Mouse (Mus musculus) T-helper 17 cell (primary cell): Measurements from ENCODE around the gene Me1.

ENCODE experiments used
- in situ Hi-C, 2 experiments: fragments of 300-600 bp; cut with MboI, MseI; formaldehyde crosslinking; loops; 1 replicate in 1 of 2; 2 replicates in 1 of 2; pipeline ENCODE4 v1.15.1; 2025; ENCODE audit warnings: high pct_unique_total_duplicates in 2 of 2

Me1 gene

DNA sequence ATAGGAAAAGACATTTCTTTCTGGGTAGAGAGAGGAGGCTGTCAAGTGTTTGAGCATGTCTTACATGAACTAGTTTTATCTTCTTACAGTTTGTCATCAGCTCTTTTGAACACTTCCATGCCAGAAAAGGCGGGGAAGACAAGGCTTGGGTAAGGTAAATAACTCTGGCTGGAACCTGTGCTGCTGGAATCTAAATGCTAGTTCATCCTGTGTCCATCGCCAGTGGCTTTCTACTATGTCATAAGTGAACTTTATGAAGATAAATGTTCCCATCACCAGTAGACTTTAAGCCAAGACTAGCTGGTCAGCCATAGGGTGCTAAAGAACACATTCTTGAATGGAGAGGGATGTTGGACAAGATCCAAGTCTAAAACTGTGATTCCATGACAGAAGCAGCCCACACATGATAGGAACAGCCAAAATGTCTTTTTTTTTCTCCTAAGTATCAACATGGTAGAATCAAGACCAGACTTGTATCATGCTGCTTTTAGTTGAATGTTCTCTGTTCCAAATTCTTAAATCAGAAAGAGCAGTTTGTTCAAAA is 14.4 kb upstream of the Me1 start:
- in situ Hi-C loops = no loop called here

DNA sequence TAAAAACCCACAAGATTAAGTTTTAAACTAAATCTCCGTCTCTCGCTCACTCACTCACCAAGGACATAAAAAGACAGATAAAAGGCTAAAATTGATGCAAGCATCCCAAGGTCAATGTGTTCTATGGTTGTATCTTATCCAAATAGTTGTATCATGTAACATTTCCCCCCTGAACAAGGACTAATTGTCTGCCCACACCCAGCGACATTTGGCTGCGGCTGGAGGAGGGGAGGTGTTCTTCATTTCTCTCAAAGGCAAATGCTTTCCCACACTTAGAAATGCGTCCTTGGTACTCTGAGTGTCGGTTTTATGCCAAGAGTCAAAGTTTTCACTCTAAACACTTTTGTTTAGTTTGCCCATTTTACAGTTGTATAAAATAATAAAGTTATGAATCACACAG is 13.2 kb upstream of the Me1 start:
- in situ Hi-C loops = no loop called here

DNA sequence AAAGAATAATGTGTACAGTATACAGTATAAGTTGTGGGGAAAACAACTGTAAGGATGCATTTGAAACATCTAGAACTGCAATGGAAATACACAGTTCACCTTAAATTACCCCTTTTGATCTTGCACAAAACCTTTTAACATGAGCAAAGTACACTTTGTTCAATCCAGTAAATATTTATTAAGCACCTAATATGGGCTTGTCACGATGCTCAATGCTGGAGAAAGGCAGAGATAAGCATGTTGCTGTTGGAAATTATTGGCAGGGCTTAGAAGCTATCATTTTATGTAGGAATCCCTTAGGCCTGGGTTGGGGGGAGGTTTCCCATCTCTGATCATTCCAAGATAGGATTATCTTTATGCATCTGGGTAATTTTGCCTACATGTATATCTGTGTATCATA is 11.7 kb upstream of the Me1 start:
- in situ Hi-C loops = no loop called here

DNA sequence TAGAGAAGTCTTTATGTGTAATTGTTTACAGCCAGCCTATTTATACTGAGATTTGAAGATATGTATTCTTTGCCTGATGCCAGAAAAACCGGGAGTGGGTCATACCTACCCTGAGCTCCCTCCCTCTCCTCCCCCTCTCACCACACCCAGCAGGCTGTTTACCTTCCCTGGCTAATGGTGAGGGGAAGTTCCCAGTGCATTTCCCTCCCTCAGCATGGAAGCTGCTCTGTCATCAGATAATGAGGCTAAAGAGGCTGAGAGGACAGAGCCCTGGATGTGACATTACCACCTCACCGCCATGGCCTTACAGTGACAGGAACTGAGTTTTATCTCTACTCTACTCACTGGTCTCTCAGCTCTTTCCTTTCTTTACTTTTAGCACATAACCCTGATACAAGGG is 6.1 kb upstream of the Me1 start:
- in situ Hi-C loops = no loop called here

DNA sequence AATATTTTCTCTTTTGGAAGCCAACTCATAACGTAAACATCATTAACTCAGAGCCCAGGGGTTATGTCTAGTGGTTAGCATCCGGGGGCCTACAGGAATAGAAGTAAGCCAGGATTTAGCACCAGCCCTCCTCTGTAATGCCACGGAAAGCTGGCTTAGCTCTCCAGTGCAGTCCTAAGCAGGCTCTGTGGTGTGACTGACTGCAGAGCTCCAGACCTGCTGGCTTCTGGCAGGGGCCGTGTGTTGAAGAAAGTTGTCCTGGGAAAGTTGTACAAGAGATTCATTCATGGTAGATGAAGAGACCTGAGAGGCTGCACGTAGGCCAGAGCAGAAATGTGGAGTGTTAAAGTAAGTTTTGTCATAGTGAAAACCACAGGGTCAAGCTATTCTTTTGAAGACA is 5.5 kb upstream of the Me1 start:
- in situ Hi-C loops = no loop called here

DNA sequence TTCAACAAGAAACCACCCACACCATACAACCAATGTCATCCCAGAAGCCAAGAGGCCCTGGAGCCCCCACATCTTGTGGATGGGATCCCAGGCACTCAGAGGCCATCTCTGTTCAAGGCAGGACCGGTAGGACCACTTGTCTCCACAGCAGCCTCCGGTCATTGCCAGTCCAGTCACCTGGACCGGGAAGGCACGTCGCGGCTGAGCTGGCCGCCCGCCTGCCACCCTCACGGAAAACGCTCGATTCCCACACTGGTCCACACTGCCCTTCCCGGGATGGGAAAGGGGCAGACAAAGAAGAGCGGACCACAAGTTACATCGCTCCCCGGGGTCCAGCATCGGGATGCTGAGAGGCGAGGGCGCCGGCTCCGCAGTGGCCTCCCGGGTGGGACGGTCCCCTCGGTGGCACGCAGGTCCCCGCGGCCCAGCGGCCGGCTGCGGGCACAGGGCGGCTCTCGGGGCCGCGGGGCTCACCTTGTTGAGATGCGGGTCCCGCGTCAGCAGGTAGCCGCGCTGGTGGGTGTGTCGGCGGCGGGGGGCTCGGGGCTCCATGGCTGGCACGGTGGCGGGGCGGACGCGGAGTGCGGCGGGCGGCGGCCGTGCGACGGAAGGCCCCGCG is 445 bp downstream of the Me1 start:
- in situ Hi-C loops = no loop called here

DNA sequence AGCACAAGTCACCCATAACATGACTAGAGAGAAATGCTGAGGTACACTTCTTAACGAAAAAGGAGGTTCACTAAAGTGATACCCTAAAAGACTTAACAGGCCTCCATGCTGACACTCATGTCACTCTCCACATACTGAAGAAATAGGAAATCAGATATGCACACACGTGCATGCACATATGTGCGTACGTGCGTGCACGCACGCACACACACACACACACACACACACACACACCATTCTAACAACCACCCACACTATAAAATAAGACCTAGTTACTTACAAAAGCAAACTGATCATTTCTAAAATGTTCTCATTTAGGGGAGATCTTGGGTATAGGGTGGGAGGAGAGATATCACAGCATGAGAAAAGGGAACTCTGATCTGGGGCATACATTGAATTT is 1.1 kb downstream of the Me1 start:
- in situ Hi-C loops = no loop called here

DNA sequence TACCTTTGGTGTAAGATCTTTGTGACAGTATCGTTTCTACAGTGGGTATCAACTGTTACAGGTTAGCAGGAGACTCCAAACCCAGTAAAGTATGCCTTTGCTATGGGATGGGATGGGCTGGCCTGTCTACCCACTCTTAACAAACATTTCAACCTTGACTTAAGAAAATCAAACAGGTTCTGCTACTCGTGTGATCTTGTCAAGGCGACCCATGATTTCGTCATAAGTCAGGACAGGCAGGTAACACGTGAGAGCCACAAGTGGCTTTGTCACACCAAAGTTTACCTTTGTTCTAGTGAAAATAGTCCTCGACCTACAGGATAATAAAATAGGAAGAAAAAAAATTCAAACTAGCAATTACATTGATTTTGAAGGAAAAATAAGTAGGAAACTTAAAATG is 1.8 kb downstream of the Me1 start:
- in situ Hi-C loops = no loop called here

DNA sequence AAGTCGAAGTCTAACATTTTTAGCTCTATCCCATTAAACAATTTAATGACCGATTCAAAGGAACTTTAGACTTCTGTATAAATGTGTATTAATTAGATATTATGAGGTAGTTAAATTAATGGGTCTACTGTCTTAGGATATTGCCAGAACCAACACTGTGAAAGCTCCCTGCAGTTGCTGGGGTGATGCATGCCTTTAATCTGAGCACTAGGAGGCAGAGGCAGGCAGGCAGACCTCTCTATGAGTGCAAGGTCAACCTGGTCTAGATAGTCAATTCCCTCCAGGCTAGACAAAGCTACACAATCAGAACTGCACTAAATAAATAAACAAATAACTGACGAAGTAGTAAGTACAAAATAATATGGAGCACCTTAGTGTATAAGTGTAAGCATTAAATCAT is 3.1 kb downstream of the Me1 start:
- in situ Hi-C loops = no loop called here

DNA sequence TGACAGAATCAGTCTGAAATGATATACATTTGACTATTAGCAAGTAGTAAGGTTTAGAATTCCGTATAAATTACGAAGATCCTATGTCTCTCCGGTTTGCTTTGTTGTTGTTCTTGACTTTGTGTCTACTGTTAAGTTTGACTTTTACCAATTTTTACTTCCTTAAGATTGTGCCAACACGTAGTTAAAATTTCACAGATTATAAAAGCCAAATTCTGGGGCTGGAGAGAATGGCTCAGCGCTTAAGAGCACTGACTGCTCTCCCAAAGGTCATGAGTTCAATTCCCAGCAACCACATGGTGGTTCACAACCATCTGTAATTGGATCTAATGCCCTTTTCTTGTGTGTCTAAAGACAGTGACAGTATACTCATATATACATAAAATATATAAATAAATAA is 3.5 kb downstream of the Me1 start:
- in situ Hi-C loops = no loop called here

DNA sequence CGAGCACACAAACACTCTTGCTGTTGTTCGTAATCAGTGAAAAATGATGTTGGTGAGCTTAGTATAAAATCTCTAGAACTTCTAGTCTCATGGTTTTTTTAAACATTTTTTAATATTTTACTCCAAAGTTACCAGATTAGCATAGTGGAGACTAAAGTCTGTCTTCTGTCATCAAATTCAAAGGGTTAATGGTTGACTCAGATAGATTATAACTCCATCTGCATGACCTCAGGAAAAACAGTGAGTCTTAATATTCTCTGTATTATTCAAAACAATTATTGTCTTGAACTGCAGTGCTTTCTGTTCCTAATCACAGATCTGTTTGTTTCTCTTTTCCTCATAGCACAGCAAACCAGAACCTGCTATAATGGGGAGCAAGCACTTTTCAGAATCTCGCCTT is 4.7 kb downstream of the Me1 start:
- in situ Hi-C loops = no loop called here

DNA sequence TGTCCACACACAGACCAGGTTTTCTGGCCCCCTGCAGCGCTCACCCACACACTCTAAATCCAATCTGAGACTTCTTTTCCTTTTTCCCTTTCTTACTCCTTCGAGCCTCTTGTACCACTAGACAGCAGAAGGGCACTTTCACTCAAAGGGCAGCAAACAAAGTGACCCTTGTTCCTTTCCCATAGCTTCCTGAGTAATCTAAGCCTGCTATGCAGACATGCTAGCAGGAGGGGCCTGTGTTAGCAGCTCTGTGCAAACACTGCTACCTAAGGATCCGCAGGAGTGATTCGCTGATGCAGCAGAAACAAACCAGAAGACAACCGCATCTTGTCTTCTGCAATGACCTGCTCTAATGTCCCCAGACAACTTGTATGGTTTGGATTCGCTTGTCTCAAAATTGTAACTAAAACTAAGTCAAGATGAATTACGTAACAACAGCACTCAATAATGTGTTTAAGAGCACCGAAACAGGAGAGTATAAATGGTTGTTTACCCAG is 12.0 kb downstream of the Me1 start:
- in situ Hi-C loops = no loop called here

DNA sequence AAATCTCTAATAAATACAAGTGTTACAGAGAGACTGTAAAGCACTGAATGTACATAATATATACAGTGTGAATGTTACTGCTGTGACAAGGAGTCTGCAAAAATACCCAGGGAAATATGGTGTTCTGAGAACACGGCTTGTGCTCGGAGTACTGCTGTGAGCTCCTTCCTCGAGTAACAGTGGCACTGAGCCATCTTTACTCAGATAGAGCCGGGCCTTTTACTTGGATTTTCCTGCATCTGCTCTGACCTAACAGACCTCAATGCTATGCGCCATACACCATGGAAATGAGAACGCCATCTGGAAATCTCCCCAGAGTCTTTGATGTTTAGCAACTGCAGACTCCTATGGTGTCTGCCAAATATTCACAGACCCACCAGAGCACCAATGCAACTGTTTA is 12.9 kb downstream of the Me1 start:
- in situ Hi-C loops = no loop called here

DNA sequence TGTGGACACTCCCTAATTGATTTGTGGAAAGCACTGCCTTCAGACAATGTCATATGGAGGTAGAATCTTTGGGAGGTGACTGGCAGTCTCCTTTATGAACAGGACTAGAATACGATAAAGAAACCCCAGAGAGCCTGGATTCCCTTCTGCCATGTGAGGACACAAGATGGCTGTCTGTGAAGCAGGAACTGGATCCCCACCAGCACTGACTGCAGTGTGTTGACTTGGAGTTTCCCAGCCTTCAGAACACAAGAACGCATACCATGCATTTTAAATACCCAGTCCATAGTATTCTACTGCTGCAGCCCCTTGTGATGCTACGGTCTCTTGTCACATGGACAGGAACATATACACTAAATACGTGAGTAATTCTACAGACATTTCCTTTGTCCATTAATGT is 13.5 kb downstream of the Me1 start:
- in situ Hi-C loops = no loop called here

DNA sequence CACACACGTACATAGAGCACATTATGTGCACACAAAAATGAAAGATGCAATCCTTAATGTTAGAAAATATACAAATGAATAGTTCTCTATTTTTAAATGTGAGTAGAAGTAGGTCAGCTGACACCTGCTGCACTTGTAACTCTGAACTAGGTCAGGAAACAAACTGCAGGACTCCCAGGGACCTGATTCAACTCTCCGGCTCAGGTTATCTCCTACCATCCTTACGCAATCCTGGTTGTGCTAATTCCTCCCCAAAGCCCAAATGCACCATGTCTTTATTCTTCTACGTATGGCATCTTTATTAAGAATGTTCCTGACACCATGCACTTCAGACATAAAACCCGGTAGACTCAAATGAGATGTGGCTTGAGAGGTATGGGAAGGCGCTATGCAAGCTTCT is 15.3 kb downstream of the Me1 start:
- in situ Hi-C loops = no loop called here

DNA sequence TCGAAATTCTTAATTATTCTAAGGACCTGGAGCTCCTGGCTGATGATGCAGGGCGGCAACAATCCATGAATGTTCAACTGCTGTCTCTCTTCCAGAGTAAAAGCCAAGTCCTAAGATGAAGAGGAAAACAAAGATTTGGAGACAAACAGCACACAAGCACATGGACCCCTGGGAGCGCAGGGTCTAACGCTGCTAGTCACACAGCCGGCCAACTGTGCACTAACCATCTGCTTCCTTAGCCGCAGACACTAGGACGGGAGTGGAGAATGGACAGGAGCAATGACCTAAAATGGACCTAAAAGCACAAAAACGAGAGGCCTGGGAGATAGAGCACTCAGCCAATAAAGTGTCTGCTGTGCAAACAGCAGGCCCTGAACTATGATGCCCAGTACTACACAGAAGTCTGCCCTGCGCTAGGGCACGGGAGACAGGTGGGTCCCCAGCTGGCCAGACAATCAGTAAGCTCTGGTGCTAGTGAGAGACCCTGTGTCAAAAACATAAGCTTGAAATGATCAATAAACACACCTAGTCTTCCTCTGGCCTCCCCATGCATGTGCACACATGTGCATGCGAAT is 15.8 kb downstream of the Me1 start:
- in situ Hi-C loops = no loop called here

DNA sequence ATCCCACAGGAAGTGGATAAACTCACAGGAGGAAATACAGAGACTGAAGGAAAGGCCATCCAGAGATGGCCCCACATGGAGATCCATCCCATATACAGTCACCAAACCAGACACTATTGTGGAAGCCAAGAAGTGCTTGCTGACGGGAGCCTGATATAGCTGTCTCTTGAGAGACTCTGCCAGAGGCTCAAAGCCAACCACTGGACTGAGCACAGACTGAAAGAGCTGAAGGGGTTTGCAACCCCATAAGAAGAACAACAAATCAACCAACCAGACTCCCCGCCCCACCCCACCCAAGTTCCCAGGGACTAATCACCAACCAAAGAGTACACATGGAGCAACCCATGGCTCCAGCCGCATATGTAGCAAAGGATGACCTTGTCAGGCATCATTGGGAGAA is 19.5 kb downstream of the Me1 start:
- in situ Hi-C loops = no loop called here

DNA sequence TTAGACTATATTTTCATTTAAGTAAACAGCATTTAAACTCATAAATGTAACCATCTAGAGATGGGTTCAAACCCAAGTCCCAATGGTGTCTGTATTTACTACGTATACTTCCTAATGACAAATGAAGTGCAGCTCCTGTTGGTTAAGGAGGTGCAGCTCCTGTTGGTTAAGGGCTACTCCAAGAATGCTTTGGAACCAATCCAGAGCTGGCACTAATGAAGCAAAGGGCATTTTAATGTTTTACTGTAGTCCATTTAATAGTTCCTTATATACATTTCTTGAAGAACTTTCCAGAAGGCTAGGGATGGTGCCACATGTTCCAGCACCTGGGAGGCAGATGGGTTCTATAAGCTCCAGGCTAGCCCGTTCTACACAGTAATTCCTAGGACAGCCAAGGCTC is 20.3 kb downstream of the Me1 start:
- in situ Hi-C loops = no loop called here

DNA sequence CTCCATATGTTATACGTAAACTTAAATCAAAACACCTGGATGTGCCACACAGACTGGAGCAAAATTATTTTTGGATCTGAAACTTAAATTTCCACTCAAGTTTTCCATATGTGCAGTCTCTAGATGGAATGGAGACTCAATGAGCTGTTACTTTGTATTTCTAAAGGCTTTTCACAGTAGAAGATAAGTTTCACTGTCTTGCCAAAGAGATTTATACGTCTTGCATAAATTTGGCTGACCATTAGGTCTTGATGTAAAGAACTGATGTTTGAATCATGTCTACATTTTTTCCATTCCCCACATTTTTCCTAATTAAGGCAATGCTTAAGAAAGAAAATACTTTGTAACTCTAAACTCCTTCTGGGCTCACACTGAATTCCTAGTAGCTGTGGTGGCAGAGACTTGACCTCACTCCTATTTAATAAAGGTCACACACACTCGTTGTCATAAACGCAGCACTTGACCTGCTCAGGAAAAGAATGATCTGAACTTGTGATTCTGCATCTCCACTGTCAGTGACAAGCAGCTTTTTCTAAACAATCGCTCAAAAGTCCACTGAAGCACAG is 22.8 kb downstream of the Me1 start:
- in situ Hi-C loops = no loop called here

DNA sequence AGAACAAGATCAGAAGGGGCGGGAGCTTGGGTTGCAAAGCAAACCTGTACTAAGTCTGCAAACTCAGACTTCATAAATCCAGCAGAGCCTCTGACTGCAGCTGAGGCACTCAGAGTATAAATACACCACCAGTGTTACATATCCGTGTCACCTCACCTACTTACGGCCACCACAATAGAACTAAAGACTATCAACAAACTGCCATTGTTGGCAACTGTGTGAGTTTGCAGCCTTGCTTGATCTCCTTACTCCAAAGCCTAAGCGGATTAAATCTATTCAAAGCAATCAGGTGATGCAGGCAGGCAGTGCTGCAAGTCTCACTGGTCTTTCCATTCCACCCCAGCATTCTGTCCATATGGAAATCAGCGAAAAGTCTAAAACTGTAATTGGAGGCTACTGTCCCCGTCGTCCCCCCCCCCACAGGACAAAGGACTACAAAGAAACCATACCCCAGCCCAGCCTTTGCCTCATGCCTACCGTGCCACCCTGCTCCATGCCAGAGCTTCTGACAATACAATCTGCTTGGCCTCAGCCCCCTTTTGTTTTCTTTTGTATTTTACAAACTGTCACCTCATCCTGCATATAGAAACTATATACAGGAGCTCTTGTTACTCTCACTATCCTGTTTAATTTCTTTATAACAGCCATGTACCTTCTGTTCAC is 27.0 kb downstream of the Me1 start:
- in situ Hi-C loops = no loop called here

DNA sequence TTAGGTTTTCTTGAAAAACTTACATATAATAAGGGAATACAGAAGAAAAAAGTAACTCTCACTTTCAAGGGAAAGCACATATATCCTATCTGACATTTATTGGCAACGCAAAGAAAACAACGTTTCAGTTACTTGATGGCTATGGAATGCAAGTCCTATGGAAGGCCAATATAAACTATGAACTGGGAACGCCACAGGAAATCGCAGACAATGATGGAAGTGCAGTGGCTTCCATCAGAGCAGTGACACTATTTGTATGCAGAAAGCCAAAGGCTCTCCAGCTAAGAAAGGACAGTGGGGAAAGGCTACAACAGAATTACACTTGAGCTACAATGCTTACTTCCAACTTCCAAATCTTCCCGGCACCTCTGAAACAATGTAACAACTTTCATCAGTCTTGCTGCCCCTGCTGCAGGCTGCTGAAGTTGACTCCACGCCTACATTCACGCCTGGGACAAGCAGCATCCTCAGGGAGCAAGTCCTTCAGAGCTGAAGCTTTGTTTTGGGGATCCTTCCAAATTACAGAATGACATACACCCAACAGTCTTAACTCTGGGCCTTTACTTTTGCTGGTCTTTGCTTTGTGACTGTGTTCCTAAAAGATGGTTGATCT is 28.5 kb downstream of the Me1 start:
- in situ Hi-C loops = no loop called here

DNA sequence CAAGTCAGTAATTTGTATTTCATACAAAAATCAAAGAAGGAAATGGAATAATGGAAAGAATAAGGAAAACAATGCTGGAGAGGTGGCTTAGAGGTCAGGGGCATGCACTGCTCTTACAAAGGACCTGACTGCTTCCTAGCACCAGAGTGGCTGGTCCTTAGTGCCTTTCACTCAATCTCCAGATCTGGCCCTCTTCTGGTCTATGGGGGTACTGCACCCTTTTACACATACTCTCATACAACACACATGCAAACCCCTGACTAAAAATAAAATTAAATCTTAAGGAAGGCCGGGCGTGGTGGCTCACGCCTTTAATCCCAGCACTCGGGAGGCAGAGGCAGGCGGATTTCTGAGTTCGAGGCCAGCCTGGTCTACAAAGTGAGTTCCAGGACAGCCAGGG is 34.1 kb downstream of the Me1 start:
- in situ Hi-C loops = no loop called here
